Mouse (Mus musculus): ENCODE measurements around the gene Sp7. TPM values are rescaled to one million over a fixed set of nuclear protein-coding genes. Genes with fewer than 3 reads are reported as not detected.
A peak's percentile ranks its signal among the peaks of the same experiment; 100 is the strongest.

The Sp7 gene
- total RNA-seq, 1 experiment, result 0.09 TPM

DNA sequence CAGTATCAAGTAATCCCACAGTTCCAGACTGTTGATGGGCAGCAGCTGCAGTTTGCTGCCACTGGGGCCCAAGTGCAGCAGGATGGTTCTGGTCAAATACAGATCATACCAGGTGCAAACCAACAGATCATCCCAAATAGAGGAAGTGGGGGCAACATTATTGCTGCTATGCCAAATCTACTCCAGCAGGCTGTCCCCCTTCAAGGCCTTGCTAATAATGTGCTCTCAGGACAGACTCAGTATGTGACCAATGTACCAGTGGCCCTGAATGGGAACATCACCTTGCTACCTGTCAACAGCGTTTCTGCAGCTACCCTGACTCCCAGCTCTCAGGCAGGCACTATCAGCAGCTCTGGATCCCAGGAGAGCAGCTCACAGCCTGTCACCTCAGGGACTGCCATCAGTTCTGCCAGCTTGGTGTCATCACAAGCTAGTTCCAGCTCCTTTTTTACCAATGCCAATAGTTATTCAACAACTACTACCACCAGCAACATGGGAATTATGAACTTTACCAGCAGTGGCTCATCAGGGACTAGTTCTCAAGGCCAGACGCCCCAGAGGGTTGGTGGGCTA is 41.7 kb upstream of the Sp7 start:
- Histone ChIP-seq H3K9ac (ENCODE audit: insufficient read depth, low read depth, low read length, poor library complexity, severe bottlenecking) (no peak overlapping the region), H3K27ac (ENCODE audit: insufficient read depth, low read depth, low read length, poor library complexity, severe bottlenecking) (no peak overlapping the region), H3K9me3 (ENCODE audit: control insufficient read depth, insufficient read depth, low read depth, low read length) (no peaks in the 10 kb centered on the region), H3K4me1 (ENCODE audit: control insufficient read depth in 2 of 2, insufficient read depth in 2 of 2, low read length in 2 of 2, poor library complexity in 1 of 2) (peaks cover 4 to 13% of the 10 kb centered on the region in 2 experiments; a peak in 3 of 4 replicates), H3K4me3 (ENCODE audit: insufficient read depth in 1 of 2, low read depth in 1 of 2, low read length in 2 of 2, poor library complexity in 1 of 2, severe bottlenecking in 1 of 2) (no peak overlapping the region), H3K36me3 (ENCODE audit: control insufficient read depth, insufficient read depth, low read length, poor library complexity, severe bottlenecking) (peaks cover 24% of the 10 kb centered on the region)
- DNase-seq (ENCODE audit: low read depth, low spot score), result no peak
- TF ChIP-seq ZC3H11A (IDR thresholded peaks at IDR 0.05; ENCODE audit: borderline replicate concordance, low read depth, low read length), result no peak
- TF ChIP-seq CHD2 (IDR thresholded peaks at IDR 0.05; ENCODE audit: low read depth, low read length), result no peak
- TF ChIP-seq ZNF384 (IDR thresholded peaks at IDR 0.05; ENCODE audit: low read depth, low read length), result no peak
- no peak for TF ChIP-seq HCFC1 (IDR thresholded peaks at IDR 0.05; ENCODE audit: borderline replicate concordance, insufficient read depth, low read length)
- TF ChIP-seq MAFK (IDR thresholded peaks at IDR 0.05; ENCODE audit: insufficient read depth, low read depth, low read length), result no peak
- in situ Hi-C loops (cut with MboI; ENCODE audit: low sequenced_read_pairs in 2 of 2, unreplicated experiment in 2 of 2), result no loop called here

DNA sequence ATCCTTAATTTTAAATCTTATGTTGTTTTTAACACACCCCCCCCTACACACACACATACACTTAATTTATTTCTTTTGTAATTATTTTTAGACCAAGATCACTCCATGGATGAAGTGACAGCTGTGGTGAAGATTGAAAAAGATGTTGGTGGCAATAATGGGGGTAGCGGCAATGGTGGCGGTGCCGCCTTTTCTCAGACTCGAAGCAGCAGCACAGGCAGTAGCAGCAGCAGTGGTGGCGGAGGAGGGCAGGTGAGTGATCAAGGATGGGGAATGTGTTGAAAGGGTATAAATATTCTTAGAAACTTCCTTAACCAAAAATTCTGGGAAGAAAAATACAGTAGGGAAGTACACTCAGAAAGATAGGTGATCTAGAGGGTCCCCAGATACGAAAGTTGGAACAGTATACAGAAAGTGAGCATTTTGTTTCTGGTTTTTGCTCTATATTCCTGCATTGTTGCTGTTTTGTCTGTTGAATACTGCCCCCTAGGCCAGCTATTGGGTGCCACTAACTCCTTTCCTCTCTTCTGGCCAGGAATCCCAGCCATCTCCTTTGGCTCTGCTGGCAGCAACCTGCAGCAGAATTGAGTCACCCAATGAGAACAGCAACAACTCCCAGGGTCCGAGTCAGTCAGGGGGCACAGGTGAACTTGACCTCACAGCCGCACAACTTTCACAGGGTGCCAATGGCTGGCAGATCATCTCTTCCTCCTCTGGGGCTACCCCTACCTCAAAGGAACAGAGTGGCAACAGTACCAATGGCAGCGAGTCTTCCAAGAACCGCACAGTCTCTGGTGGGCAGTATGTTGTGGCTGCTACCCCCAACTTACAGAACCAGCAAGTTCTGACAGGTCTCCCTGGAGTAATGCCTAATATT is 40.9 kb upstream of the Sp7 start:
- in situ Hi-C loops (cut with MboI; ENCODE audit: low sequenced_read_pairs in 2 of 2, unreplicated experiment in 2 of 2), result no loop called here
- TF ChIP-seq HCFC1 (IDR thresholded peaks at IDR 0.05; ENCODE audit: borderline replicate concordance, insufficient read depth, low read length) (no peak), CHD2 (IDR thresholded peaks at IDR 0.05; ENCODE audit: low read depth, low read length) (no peak), MAFK (IDR thresholded peaks at IDR 0.05; ENCODE audit: insufficient read depth, low read depth, low read length) (no peak), ZC3H11A (IDR thresholded peaks at IDR 0.05; ENCODE audit: borderline replicate concordance, low read depth, low read length) (no peak), ZNF384 (IDR thresholded peaks at IDR 0.05; ENCODE audit: low read depth, low read length) (no peak)
- H3K36me3 ChIP-seq (ENCODE audit: control insufficient read depth, insufficient read depth, low read length, poor library complexity, severe bottlenecking), result peaks cover 22% of the 10 kb centered on the region
- no peak for DNase-seq (ENCODE audit: low read depth, low spot score)
- H3K9me3 ChIP-seq (ENCODE audit: control insufficient read depth, insufficient read depth, low read depth, low read length), result no peaks in the 10 kb centered on the region
- no peak overlapping the region for H3K9ac ChIP-seq (ENCODE audit: insufficient read depth, low read depth, low read length, poor library complexity, severe bottlenecking)
- H3K27ac ChIP-seq (ENCODE audit: insufficient read depth, low read depth, low read length, poor library complexity, severe bottlenecking), result no peak overlapping the region
- H3K4me3 ChIP-seq (ENCODE audit: insufficient read depth in 1 of 2, low read depth in 1 of 2, low read length in 2 of 2, poor library complexity in 1 of 2, severe bottlenecking in 1 of 2), result no peak overlapping the region
- H3K4me1 ChIP-seq (ENCODE audit: control insufficient read depth in 2 of 2, insufficient read depth in 2 of 2, low read length in 2 of 2, poor library complexity in 1 of 2), result peaks cover 4 to 13% of the 10 kb centered on the region in 2 experiments; a peak in 3 of 4 replicates

- peak overlapping the region; percentile 100 for H3K27ac ChIP-seq (ENCODE audit: insufficient read depth, low read depth, low read length, poor library complexity, severe bottlenecking)
- DNase-seq (ENCODE audit: low read depth, low spot score), result no peak
- in situ Hi-C loops (cut with MboI; ENCODE audit: low sequenced_read_pairs in 2 of 2, unreplicated experiment in 2 of 2), result no loop called here
- TF ChIP-seq MAFK (IDR thresholded peaks at IDR 0.05; ENCODE audit: insufficient read depth, low read depth, low read length), result no peak
- TF ChIP-seq HCFC1 (IDR thresholded peaks at IDR 0.05; ENCODE audit: borderline replicate concordance, insufficient read depth, low read length), result no peak
- TF ChIP-seq ZNF384 (IDR thresholded peaks at IDR 0.05; ENCODE audit: low read depth, low read length), result peak; percentile 66
- no peak for TF ChIP-seq CHD2 (IDR thresholded peaks at IDR 0.05; ENCODE audit: low read depth, low read length)
- no peaks in the 10 kb centered on the region for H3K9me3 ChIP-seq (ENCODE audit: control insufficient read depth, insufficient read depth, low read depth, low read length)
- H3K4me1 ChIP-seq (ENCODE audit: control insufficient read depth in 2 of 2, insufficient read depth in 2 of 2, low read length in 2 of 2, poor library complexity in 1 of 2), result peaks cover 7 to 14% of the 10 kb centered on the region in 2 experiments; a peak in 3 of 4 replicates
- H3K36me3 ChIP-seq (ENCODE audit: control insufficient read depth, insufficient read depth, low read length, poor library complexity, severe bottlenecking), result peaks cover 22% of the 10 kb centered on the region
- peak overlapping the region; percentile 81 to 95 for H3K4me3 ChIP-seq (ENCODE audit: insufficient read depth in 1 of 2, low read depth in 1 of 2, low read length in 2 of 2, poor library complexity in 1 of 2, severe bottlenecking in 1 of 2)
- H3K9ac ChIP-seq (ENCODE audit: insufficient read depth, low read depth, low read length, poor library complexity, severe bottlenecking), result peak overlapping the region; percentile 86
Measured at GRCm38 (mm10) chr15:102406912-102407580, 40.1 kb upstream of the Sp7 start.

- H3K9ac ChIP-seq (ENCODE audit: insufficient read depth, low read depth, low read length, poor library complexity, severe bottlenecking), result peak overlapping the region; percentile 86
- in situ Hi-C loops (cut with MboI; ENCODE audit: low sequenced_read_pairs in 2 of 2, unreplicated experiment in 2 of 2), result no loop called here
- peak overlapping the region; percentile 81 to 95 for H3K4me3 ChIP-seq (ENCODE audit: insufficient read depth in 1 of 2, low read depth in 1 of 2, low read length in 2 of 2, poor library complexity in 1 of 2, severe bottlenecking in 1 of 2)
- no peak; the same call in 1 of the 2 replicates for TF ChIP-seq HCFC1 (IDR thresholded peaks at IDR 0.05; ENCODE audit: borderline replicate concordance, insufficient read depth, low read length)
- no peak for TF ChIP-seq ZC3H11A (IDR thresholded peaks at IDR 0.05; ENCODE audit: borderline replicate concordance, low read depth, low read length)
- TF ChIP-seq MAFK (IDR thresholded peaks at IDR 0.05; ENCODE audit: insufficient read depth, low read depth, low read length), result no peak
- TF ChIP-seq ZNF384 (IDR thresholded peaks at IDR 0.05; ENCODE audit: low read depth, low read length), result no peak
- no peak for TF ChIP-seq CHD2 (IDR thresholded peaks at IDR 0.05; ENCODE audit: low read depth, low read length)
- peaks cover 12 to 15% of the 10 kb centered on the region in 2 experiments; a peak in 2 of 4 replicates for H3K4me1 ChIP-seq (ENCODE audit: control insufficient read depth in 2 of 2, insufficient read depth in 2 of 2, low read length in 2 of 2, poor library complexity in 1 of 2)
- DNase-seq (ENCODE audit: low read depth, low spot score), result peak; percentile 69
- peak overlapping the region; percentile 100 for H3K27ac ChIP-seq (ENCODE audit: insufficient read depth, low read depth, low read length, poor library complexity, severe bottlenecking)
- peaks cover 22% of the 10 kb centered on the region for H3K36me3 ChIP-seq (ENCODE audit: control insufficient read depth, insufficient read depth, low read length, poor library complexity, severe bottlenecking)
- no peaks in the 10 kb centered on the region for H3K9me3 ChIP-seq (ENCODE audit: control insufficient read depth, insufficient read depth, low read depth, low read length)
Measured at GRCm38 (mm10) chr15:102406196-102406911, 39.4 kb upstream of the Sp7 start.
